Mouse (Mus musculus) adrenal gland, postnatal 14 days (tissue): ENCODE results near the gene Dcst2. TPM values are rescaled to one million over a fixed set of nuclear protein-coding genes. Genes with fewer than 3 reads are reported as not detected.

Experiments
- DNase-seq: peaks from one replicate; pipeline ENCODE4 v3.0.0; 2021; ENCODE audit warnings: mixed read lengths
- total RNA-seq: library from RNA; stranded (reverse); gene quantifications from 2 replicates; pipeline ENCODE4 v1.2.3, GENCODE M21; 2021

Dcst2 gene
- total RNA-seq, 1 experiment from 2014 or later: 0.70 TPM

- DNase-seq: no peak
These were observed 27.3 kb downstream of the Dcst2 start for GRCm38 (mm10) chr3:89388901-89389740.

DNA sequence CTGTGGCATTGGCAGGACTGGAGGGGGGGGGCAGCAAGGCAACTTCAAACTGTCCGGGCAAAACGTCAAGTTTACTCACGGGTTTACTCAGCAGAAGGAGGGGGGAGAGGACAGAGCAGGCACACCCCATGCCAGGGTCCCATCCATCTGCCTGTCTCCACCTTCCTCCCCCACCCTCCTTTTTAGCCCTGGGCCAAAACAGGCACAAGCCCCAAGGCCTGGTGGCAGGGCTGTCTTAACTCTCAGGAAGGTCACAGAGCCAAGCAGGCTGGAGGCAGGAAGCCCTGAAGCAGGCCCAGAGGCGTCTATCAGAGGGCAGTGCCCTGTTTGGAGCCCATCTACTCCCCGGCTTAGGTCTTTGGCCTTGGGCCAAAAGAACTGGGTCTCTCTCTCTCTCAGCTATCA is 28.3 kb downstream of the Dcst2 start:
- peak; percentile 86 for DNase-seq

DNA sequence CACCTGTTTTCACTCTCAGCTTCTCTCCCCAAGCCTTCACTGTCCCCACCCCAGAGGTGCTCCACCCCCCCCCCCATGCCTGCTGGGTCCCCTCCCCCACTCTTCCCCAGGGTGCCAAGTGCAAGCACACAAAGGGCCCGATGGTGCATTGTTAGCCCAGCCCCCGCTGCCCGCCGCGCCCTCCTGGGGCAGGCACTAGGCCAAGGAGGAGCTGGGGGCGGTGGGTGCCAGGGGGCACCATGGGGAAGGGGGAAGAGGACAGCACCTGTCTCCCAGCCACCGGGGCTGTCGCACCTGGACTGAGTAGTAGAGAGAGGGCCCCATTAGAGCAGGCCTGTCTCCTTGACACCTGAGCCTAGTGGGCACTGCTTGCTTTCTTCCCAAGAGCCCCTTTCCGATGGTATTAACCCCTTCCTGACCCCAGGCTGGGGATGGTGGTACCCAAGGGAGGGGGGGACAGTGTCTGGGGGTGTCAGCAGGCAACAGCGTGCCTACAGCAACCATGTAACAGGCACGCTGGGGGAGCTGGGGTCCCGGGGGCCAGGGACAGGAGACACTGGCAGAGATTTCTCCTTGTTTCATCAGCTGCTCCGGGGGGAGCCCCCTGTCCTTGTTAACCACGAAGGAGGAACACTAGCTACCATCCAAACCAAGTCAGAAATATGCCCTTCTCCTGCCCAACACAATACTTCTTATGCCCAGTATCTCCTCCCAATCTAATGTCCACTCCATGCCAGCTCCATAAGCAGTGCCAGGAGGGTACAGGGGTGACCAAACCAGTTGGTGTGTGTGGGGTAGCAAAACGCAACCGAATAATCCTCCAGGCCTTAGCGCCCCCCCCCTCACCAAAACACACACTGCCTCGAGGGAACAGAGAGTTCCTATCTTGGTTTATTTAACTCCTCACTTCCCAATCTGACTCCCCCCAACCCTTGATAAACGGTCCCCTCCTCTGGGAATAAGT is 29.2 kb downstream of the Dcst2 start:
- DNase-seq: peak; percentile 69

- DNase-seq: peak; percentile 90
These were observed 30.1 kb downstream of the Dcst2 start for GRCm38 (mm10) chr3:89391663-89392511.

DNA sequence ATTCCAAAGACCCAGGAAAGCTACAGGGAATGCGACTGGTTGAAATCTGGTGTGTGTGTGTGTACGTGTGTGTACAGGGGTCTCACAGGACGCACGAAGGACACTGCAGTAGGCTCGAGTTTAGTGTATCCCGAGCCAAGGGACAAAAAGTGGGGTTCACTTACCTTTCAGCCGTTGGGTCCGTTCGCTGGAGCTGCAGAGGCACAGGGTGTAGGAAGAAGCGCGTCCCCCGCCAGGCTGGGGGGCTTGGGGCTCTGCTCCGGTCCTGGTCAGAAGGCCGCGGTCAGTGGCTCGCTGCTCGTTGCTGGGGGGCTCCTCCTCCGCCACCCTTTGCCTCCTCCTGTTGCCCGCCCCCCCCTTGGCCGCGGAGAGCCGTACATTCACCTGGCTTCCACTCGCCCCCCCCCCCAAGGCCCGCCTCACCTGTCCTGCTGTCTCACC is 31.1 kb downstream of the Dcst2 start:
- peak; percentile 65 for DNase-seq

GRCm38 (mm10) chr3:89393605-89394004 is 31.8 kb downstream of the Dcst2 start:
- peak; percentile 100 for DNase-seq

DNA sequence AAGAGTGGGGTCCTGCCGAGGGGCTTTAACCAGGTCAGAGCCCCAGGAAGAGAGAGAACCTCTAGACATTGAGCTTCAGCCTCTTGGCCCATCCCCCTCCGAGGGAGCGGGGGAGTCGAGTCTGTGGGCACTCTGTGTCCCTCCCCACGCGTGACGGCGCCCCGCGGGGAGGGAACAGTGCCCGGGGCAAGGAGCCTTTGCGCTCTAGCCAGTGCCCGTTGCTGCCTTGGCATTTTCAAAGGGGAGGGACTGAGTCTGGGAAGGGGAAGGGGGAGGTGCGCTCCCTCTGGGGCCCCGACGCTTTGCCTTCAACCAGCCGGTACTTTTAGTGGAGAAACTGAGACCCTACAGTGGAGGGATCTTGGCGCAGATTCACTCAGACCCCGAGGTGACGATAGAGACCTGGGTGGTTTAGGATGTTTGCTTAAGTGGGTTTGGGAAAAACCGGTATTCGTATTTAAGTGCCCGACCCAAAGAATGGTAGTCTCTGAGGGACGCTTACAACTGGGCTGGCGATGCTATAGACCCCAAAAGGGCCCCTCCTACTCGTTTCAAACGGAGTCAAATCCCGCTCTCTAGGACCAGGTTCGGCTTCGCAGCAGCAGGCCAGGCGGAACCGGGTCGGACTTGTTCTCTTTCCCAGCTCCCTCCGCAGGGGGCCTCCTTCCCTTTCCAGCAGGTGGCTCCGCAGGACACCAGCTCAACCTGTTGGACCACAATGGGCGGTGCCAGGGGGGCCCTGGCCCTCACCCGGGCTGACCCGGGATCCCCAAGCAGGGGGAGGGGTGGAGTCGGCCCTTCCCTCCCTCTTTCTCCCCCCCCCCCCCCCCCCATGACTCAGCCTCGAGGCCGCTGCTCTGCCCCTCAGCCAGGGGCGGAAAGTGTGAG is 32.5 kb downstream of the Dcst2 start, which contains the start of gene Zbtb7b:
TSS of gene Zbtb7b (minus strand) at position 771 of the 888 bp plus-strand sequence.
- DNase-seq: peak; percentile 93

DNA sequence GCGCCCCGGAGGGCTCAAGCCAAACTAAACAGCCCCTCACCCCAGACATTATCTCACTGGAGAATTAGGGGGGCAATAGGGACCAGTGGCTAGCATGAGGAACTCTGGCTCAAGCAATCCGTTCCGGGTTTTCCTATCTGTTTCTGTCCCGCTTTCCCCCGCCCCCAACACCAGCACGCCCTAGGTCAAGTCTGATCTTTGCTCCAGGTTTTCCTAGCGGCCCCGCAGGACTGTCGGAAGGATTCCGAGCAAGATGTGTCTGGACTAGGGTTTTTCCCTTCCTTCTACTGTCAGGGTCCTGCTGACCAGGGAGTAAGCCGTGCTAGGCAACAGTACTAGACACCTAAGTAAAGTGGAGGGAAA is 33.1 kb downstream of the Dcst2 start:
- DNase-seq: peak; percentile 92

DNA sequence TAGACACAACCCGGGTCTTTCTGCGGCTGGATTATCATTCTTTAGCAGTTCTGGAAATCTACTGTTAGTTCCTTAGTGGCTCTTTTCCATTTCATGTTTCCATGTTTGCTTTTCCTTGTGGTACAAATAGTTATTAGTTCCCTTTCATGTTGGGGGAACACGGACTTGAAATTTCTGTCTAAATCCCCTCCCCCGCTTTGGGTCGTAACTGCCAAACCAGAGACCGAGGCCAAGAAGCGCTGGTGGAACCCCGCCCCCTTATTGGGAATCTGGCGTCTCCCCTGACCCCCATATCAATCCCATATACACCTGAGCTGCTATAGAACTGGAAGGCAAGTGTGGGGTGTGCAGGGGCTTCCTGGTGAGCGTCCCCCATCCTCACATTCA is 33.6 kb downstream of the Dcst2 start:
- DNase-seq: no peak

DNA sequence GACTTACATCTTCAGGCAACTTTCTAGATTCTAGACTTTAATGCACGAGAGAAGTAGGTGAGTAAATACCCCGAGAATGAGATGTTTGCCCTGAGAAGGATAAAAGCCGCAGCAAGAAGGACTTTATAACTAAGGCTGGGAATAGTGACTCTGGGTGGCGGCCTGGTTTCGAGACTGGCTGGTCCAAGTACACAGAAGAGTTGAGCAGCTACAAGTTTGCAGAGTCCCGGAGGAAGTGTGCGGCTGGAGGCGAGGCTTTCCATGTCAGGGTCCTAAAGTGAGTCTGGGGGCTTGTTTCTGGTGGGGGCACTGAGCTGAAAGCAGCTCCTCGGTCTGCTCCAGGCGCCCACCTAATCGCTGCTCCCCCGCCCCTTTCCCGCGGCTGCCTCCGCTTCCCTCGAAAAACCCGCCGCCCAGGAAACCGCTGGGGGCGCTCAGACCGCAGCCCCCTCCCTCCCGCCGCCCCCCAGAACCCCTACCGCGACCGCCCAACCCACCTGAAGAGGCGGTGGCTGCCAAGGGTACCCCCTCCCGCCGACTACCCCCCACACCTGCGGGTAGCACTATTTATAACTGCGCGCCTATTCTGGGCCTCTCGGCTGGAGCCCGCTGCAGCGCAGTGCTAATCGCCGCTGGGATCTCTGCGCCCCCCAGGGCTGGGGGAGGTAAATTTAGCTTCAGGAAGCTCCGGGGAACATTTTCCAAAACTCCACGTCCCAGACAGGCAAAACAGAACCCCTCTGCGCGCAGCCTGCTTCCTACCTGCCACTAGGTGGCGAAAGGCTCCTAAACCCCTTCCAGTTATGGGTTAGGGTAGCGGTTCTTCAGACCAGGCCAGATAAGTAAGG is 34.3 kb downstream of the Dcst2 start:
- DNase-seq: peak; percentile 82

GRCm38 (mm10) chr3:89396654-89397005 is 34.9 kb downstream of the Dcst2 start:
- DNase-seq: no peak

DNA sequence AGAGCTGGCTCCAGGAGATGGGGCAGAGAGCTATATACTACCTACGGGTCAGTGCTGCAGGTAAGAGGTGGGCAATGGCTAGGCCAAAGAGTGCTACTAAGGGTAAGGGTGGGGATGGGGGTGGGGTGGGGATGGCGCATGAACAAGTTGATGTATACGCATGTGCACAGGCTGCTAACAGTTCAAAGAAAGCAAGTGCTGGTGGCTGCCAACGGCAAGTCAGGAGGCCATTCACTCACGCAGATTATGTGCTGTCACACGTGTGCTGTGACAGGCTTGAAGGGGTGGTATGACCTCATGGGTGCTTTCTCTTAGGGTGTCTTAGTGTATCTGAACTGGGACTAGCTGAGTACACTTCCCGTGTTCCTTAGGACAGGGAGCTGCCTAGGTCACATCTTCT is 39.6 kb downstream of the Dcst2 start:
- no peak for DNase-seq

DNA sequence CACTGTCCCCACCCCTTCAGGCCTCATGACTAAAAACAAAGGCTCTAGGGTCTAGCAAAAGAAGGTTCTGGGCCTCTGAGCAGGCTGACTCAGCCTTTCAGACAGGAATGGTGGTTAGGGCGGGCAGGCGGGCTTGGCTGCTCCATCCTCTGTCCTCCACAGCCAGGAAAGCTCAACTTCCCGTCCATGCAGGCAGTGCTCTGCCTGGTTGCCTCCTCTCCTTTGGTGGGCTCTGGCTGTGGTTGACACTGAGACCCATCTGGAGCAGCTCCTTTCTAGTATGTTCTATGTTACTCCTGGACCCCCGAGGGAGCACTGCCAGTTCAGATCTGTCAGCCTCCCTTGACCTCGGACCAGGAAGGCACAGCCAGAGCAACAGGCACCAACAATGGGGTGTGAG is 40.9 kb downstream of the Dcst2 start, which contains the start of gene Lenep:
TSS of gene Lenep (minus strand) at position 101 of the 400 bp plus-strand sequence.
- DNase-seq: no peak

DNA sequence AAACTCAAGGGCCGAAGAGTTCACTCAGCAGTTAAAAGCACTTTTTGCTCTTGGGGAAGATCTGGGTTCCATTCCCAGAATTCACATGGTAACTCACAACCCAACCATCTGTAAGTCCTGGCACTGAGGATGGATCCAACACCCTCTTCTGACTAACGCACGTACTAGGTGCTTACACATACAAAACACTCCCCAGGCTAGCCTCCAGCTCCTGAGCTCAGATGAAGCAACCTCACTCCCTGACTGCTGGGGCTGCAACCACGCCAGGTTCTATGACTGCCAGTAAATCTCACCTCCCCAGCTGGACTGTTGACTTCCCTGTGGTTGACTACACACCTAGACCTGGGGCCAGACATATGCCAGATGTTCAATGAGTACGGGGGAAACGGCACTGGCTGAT is 45.1 kb downstream of the Dcst2 start:
- no peak for DNase-seq

DNA sequence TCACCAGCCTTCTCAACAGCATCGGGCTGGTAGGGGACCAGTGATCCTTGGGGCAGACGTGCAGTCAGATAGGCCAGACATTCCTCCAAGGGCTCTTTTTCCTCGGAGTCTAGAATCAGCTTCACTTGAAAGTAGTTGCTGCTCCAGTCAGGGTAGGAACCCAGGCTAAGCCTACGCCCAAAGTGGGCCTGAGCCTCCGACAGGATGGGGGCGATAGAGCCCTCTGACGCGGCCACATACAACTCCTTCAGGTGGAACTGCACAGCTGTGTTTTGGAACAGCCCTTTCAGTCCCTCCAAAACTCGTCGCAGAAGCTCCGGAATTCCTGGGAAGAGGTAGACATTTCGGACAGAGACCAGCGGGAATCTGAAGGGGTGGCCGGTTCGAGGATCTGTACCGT is 46.7 kb downstream of the Dcst2 start:
- DNase-seq: no peak

GRCm38 (mm10) chr3:89409701-89410100 is 47.9 kb downstream of the Dcst2 start:
- no peak for DNase-seq

DNA sequence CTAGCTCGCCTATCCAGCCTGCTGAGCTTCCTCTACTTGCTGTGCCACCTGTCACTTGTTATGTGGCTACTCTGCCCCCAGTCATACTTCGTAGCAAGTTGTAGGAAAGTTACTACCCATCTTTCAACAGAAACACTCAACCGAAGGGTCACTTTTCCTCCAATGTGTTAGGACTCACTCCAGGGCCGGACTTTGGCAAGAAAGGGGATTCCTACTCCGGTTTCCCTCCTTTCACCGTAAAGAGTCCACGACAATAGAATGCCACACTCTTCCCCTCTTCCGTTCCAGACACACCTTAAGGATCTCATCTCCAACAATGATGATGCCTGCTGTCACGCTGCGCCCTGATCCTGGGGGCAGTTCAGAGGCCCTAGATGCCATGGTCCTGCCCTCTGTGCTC is 49.1 kb downstream of the Dcst2 start:
- no peak for DNase-seq

GRCm38 (mm10) chr3:89411490-89412393 is 50.0 kb downstream of the Dcst2 start, which contains the start of gene Flad1:
Gene Flad1, minus strand, starts transcription at chr3:89411870.
- peak; percentile 96 for DNase-seq

DNA sequence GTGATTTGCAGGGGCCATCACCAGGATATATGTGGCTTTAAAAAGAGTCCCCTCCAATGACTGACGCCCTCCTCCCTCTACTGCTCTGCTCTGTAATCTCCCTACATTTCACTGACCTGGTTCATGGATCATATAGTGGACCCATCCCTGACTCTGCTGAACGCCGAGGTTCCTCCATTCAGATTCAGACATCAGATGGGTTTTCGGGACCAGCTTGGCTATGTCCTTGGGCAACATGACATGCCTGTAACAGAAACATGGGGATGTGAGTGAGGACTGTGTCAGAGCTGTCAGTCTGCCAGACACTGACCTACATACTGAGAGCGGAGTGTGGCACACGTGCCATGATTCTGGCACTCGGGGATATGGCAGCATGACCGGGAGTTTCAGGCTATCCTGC is 54.4 kb downstream of the Dcst2 start:
- no peak for DNase-seq
